Mouse (Mus musculus): Measurements from ENCODE around the gene Nostrin.

Nostrin gene

GRCm38 (mm10) chr2:69135661-69136576, at the start of gene Nostrin:
TSS of gene Nostrin (plus strand) at chr2:69135800.
- peak; percentile 3 for DNase-seq (ENCODE audit: low read depth)

DNA sequence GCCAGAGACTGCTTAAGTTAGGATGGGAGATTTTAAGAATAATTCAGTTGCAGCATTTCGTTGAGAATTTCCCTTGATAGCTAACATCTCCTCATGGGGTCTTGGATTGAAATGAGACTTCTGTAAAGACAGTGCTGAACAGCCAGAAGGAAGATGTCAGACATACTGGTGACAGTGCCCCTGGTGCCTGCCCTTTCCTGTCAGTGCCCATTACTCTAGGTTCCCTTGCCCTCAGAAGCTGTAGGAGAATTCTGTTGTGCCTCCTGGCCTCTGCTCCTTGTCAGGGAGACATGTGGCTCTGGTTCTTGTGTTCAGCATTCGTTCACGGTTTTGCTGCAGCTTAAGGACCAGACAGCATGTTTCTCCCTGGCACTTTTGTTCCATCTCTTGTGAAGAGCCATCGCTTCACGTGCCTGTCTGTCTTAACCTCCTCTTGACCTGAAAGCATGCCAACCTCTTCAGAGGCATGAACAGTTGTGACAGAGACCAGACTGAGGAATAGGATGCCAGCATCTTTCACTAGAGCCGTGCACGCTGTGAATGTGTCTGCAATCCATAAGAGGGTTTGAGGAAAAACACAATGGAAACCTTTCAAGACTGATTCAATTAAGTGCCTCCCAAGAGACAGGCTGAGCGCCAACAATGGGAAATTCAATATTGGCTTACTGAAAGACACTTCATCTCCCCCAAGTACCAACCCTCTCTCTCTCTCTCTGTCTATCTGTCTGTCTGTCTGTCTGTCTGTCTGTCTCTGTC, 48.9 kb upstream of the Nostrin start:
- DNase-seq (ENCODE audit: low read depth): no peak

GRCm38 (mm10) chr2:69095836-69096235, 39.8 kb upstream of the Nostrin start:
- DNase-seq (ENCODE audit: low read depth): no peak

DNA sequence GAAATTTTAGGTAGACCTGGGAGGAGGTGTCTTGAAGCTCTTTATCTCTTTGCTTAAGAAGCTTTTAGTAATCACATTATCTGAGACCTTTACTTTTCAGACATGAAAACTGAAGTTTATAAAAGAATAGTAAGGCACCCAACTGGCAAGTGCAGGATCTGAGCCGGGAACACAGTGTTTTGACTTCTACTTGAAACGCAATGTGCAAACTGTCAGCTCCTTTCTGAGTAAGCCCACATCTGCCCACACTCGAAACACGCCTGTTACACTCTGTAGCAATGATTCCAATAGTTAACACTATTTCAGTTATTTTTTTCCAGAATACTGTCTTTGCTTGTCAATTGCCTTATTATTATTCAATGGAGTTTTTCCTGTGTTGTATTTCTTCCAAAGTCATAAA, 38.8 kb upstream of the Nostrin start:
- DNase-seq (ENCODE audit: low read depth): no peak

GRCm38 (mm10) chr2:69097526-69097925, 38.1 kb upstream of the Nostrin start:
- no peak for DNase-seq (ENCODE audit: low read depth)

DNA sequence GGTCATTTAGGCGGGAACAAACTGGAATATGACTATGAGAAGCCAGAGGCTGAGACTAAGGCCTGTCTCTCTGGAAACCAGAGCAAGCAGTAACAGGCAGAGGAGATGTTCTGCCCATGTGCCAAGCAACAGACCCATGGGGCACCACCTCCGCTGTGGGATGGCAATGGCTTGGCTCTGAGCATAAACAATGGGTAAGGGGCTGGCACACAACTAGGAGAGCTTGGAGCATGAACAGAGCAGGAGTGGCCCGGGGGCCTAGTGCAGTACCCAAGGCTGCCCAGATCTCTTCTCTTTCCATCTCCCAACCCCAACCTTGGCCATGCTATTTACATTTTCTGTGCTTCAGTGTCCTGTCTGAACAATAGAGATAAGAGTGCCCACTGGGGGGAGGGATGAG, 36.9 kb upstream of the Nostrin start:
- DNase-seq (ENCODE audit: low read depth): no peak

DNA sequence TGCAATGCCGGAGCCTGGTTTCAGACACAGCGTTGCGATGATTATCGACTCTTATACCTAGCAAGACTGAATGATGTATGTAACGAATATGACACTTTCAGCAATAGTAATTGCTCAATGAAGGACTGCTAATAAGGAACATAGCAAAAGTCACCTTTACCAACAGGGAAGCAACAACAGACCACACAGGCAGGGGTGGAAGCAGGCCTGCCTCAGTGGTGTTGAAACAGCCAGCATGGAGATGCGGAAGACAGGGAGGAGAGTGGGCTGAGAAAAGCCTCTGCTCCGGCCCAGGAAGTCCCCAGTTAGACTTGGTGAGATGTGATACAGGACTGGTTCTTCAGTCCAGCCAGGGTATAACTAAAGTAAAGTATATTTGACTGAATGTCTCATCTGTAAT, 36.5 kb upstream of the Nostrin start:
- no peak for DNase-seq (ENCODE audit: low read depth)

DNA sequence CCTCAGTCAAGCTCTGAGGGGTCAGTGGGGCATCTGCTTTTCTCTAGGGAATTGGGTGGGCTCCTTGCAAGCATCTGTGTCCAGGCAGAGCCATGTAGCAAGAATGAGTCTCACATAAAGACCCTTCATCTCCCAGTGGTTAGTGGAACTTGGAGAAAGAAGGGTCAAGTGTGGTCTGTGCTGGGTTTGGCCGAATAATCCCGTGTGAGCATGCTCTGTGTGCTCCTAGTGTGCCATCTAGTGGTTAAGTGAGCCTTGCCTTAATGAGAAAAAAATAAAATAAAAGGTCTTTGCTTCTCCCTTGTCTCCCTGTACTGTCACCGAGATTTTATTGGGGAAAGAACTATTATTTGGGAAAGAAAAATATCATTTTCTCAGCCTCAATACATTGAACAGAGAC, 34.9 kb upstream of the Nostrin start:
- peak; percentile 43 for DNase-seq (ENCODE audit: low read depth)

DNA sequence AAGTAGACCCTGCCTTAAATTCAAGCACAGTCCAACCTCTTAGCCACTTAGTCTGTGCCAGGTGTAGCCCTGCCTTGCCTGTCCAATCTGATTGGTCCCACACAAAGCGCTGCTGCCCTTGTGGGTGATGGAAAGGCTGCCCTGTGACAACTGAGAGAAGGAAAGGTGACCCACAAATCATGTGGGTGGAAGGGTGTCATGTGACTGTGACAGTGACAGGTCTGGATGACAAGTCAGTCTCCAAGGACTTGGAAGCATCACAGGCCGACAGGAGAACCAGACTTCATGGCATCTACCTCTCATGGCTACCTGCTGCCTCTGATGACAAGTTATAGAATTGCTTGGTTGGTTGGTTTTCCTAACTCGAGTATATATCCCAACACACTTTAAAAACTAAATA, 32.1 kb upstream of the Nostrin start:
- DNase-seq (ENCODE audit: low read depth): no peak

DNA sequence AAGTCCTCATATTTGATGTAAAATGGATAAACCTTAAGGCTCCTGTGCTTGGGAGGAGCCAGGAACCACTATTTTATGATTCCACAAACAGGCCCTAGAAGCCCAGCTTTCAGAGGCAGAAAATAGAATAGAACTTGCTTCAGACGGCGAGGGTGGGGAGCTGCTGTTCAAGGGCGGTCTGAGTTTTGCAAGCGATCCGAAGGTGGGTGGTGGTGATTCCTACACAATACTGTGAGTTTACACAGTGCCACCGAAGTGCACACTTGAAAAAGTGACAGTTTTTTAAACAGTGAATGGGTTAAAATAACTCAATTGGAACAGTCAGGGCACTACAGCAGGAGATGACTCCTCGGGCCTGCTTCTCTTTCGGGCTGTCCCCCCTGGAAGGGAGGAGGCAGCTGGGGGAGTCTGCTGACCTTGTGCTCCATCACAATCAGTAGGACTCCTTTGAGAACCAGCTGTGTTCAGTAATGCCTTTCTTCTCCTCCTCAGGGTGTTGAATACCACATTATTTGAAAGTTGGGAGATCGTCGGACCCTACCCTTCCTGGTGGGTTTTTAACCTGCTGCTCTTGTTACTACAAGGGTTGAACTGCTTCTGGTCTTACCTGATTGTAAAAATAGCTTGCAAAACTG, 31.0 kb upstream of the Nostrin start:
- DNase-seq (ENCODE audit: low read depth): no peak

GRCm38 (mm10) chr2:69109246-69109645, 26.4 kb upstream of the Nostrin start:
- DNase-seq (ENCODE audit: low read depth): no peak

- DNase-seq (ENCODE audit: low read depth): no peak
These were observed 25.9 kb upstream of the Nostrin start for GRCm38 (mm10) chr2:69109710-69110109.

DNA sequence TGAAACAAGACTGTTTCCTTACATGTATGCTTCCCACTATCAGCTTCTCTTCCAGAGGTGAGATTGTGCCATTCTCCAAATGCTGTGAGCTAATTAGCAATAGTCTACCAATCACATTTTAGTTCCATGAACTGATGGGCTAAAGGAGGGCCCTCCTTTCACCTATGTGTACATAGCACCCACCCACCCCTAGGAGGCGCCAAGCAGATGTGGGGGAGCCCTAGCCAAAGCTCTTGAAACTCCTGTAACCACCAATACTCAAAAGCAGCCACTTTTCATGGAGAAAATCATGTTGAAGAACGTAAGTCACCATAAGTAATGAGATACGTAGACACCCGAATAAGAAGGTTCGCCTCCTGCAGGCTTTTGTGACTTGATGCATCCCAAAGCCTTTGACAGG, 23.0 kb upstream of the Nostrin start:
- no peak for DNase-seq (ENCODE audit: low read depth)

GRCm38 (mm10) chr2:69113829-69114547, 21.6 kb upstream of the Nostrin start:
- no peak for DNase-seq (ENCODE audit: low read depth)

GRCm38 (mm10) chr2:69115921-69116320, 19.7 kb upstream of the Nostrin start:
- DNase-seq (ENCODE audit: low read depth): no peak

GRCm38 (mm10) chr2:69116767-69117166, 18.8 kb upstream of the Nostrin start:
- no peak for DNase-seq (ENCODE audit: low read depth)

DNA sequence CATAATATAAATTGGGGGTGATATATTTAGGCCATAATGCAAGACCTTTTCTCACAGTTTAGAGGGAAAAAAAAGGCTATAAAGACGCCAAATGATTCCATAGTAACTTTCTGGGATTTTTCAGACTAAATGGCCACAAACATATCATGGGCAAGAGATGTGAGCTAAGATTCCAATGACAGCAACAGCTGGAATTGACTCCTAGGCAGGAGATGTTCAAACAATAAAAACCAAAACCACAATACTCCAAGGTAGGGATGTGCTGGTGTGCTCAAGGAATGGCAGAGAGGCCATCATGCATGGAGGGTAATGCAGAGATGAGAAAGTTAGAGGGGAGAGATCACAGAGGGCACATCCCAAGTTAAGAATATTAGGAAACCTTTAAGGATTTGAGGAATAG, 16.6 kb upstream of the Nostrin start:
- no peak for DNase-seq (ENCODE audit: low read depth)

DNA sequence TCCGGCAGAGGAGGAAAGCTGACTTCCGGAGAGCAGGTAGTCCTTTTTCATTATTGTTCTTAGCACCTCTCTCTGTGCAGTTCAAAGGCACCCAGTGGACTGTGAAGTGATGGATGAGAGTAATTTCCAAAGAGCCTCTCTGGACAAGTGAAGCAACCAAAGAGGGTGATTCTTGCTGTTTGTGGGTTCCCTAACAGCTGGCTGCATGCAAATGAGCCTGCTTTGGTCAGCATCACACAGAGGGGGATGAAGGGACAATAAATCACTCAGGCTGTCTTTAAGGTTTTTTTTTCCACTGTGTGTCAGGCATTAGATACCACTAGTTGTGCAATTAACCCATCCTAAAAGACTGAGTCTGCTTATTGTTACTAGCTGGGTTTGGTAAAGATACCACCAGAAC, 15.9 kb upstream of the Nostrin start:
- no peak for DNase-seq (ENCODE audit: low read depth)

GRCm38 (mm10) chr2:69121681-69122080, 13.9 kb upstream of the Nostrin start:
- DNase-seq (ENCODE audit: low read depth): no peak

DNA sequence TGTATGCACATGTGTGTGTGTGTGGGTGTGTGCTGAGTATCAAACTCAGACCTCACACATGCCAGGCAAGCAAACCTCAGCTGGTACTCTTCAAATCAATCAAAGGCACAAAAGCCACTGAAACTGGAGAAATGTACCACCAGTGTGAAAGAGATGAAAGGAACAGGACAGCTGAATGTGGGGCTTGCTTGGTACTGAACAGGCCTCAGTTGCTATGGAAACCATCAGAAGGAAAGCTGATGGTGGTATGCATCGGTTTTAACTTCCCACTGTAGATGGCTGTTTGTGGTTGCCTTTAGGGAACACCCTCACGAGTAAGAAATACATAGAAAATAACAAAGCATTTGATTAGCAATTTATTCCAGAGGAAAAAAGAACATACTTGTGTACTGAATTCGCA, 10.2 kb upstream of the Nostrin start:
- no peak for DNase-seq (ENCODE audit: low read depth)

DNA sequence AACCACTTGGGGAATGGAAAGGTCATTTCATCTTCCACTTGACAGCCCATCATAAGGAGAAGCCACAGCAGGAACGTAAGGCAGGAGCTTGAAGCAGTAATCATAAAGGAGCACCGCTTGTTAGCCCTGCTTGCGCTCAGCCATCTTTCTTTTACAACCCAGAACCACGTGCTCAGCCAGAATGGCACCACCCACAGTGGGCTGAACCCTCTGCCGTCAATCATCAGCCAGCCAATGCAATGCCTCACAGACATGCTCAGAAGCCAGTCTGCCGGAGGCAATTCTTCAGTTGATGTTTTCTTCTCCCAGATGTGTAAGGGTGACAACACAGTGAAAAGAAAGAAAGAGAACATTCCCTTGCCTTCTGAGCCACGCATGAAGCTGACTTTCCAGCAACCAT, 7.3 kb upstream of the Nostrin start:
- DNase-seq (ENCODE audit: low read depth): no peak

GRCm38 (mm10) chr2:69128921-69129395, 6.6 kb upstream of the Nostrin start:
- DNase-seq (ENCODE audit: low read depth): peak; percentile 7
